Mouse (Mus musculus) urinary bladder, postnatal 4 days (tissue): ENCODE measurements around the gene Atp8a2.
"Not testable (repeated sequence)": the region's sequence is repeated elsewhere in the genome, so short reads cannot be mapped to it uniquely, and the experiment has no call there.

Experiments used
- DNase-seq, 2 experiments: peaks; one replicate each; pipeline ENCODE4 v3.0.0; 2021 to 2022; ENCODE audit warnings: low spot score in 2 of 2

Gene Atp8a2

DNA sequence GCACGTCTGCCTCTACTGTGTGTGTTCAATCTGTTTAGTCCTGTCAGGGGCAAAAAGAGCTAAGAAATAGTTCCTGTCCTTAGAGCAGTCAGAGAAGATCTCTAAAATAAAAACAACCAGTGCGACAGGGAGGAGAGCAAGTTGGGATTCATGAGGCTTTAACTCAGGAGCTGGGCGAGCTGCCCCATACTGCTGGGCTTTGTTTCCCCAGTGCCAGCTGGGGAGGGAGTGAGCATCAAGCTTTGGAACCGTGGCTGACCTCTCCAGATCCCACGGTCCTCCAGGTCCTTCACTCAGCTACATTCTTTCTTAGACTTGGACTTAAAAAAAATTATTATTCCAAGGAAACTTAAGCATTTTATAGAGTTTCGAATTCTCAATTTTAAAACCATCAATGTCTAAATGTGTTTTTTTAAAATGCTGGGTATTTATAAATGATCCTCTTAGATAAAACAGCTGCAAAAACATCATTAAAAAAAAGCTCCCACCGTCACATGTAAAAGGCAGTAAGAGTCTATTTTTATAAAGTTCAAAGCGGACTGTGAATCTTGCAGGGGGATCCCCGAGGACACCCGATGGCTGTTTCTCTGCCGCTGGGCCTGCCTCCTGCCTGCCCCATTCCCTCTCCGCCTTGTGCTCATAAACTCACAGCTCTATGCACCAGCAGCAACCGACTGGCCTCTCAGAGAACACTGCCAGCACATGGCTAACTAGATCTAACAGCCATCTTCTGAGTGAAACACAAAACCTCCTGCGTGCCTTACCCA is 350.2 kb downstream of the Atp8a2 start:
- DNase-seq: no peak

GRCm38 (mm10) chr14:59843264-59843942 is 353.6 kb downstream of the Atp8a2 start:
- DNase-seq: no peak

DNA sequence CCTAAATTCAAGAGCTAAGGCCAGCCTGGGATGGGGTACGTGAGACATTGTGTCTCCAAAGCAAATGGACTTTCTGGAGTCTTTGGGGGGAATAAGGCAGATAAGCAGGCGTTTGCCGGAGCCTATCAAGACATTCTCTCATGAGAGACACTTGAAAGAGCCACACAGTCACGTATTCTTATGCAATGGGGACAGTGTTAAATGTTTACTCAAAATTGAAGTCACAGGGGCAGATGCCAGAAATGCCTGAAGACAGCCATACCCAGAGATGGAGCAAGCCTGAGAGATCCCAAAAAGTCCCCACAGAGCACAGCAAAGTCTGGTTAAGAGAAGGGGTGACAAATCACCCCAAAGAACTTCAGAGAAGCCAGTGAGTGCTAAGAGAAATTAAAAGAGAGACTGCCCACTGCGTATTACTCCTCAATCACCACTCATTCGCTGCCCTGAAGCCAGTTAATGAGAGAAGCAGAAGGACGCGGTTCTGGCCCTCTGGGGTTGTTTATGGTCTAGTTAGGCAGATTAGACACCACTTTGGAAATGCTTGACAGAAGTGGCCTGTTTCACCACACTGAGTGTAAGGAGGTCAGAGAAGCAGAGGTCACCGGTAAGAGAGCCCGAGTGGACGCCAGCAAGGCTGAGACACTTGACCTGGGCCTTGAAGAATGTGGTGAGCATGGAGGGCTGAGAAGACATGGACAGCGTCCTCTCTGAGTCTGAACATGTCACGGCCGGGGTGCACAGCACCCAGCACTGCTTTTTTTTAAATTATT is 356.8 kb downstream of the Atp8a2 start:
- no peak for DNase-seq

DNA sequence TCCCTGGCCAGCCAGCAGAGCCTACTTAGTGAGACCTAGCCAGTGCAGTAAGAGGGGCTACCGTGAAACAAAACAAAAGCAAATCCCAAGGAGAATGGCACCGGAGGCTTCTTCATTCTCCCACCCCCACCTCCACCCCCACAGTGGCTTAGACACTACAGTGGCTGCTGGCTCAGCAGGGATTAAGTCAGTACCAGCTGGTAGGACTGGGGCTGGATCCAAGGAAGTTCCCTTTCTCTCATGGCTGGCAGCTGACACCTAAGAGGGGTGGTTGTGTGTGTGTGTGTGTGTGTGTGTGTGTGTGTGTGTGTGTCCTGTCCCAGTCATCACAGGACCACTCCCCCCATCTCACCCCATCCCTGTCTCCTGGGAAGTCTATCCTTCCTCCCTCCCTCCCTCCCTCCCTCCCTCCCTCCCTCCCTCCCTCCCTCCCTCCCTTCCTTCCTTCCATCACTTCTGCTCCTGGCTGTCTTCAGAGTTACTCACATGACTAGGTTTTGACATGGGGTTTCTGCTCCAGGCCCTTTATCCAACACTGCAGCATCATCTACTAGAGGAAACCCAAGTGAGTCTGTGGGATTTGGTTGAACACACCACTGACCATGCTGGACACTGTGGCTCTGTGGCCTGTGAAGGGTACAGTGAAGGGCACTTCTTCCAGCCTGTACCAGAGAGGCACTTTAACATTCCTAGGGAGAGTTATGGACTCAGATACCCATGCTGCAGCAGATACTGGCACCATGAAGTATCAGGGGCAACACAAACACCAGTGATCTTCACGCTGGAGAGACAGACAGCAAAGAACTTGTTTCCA is 358.3 kb downstream of the Atp8a2 start:
- not testable (repeated sequence) for DNase-seq

DNA sequence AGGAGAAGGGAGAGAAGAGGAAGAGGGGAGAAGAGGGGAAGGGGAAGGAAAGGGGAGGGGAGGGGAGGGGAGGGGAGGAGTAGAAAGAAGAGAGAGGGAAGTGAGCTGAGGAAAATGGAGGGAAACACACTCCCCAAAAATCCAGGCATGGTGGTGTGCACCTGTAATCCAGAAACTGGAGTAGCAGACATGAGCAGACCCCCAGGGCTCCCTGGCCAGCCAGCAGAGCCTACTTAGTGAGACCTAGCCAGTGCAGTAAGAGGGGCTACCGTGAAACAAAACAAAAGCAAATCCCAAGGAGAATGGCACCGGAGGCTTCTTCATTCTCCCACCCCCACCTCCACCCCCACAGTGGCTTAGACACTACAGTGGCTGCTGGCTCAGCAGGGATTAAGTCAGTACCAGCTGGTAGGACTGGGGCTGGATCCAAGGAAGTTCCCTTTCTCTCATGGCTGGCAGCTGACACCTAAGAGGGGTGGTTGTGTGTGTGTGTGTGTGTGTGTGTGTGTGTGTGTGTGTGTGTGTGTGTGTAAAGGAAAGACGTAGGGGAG is 359.2 kb downstream of the Atp8a2 start:
- not testable (repeated sequence) for DNase-seq

GRCm38 (mm10) chr14:59836876-59837543 is 360.0 kb downstream of the Atp8a2 start:
- no peak for DNase-seq

DNA sequence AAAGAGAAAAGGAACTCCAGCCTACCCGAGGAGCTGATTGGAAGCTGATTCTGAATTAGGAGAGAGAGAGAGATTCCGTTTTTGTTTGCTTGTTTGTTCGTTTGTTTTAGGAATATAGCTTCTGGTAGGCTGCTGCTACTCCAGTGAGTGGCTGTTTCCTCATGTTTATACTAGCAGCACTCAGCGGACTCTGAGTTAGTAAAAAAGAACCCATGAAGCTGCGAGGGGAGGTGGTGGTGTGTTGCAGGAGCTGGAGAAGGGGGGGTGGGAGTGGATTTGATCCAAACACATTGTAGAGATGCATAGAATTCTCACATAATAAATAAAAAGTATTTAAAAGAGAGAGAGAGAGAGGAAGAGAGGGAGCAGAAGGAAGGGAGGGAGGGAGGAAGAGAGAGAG is 367.4 kb downstream of the Atp8a2 start:
- no peak for DNase-seq

DNA sequence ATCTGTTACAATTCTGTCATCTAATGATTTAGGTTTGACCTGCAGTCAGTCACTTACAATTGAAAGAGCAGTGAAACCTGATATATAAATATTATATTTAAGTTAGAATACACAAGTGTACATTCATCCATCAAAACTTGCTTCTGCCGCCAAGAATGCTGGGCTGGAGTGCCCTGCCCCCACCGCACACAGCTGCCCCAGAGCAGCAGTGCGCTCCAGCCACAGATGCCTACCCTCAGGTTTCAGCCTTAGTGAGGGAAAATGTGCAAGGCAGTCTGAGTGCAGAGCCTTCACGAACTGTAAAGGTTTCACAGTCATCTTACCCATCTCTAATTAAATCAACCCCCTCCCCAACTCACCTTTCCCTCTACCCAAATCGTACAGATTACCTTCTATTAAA is 369.6 kb downstream of the Atp8a2 start:
- DNase-seq: no peak

DNA sequence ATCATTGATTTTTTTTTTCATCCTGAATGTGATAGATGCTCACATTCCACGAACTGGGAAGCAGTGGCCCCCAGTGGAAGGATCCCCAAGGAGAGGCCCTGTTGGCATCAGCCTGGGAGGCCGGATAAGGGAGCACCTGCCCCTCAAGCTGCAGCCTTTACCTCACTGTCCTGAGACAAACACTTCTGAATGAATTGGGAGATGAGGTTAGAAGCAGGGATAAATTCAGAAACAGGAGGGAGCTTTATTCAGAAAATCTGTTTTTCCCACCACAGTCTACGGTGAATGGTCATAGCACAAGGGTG is 376.9 kb downstream of the Atp8a2 start:
- no peak for DNase-seq

DNA sequence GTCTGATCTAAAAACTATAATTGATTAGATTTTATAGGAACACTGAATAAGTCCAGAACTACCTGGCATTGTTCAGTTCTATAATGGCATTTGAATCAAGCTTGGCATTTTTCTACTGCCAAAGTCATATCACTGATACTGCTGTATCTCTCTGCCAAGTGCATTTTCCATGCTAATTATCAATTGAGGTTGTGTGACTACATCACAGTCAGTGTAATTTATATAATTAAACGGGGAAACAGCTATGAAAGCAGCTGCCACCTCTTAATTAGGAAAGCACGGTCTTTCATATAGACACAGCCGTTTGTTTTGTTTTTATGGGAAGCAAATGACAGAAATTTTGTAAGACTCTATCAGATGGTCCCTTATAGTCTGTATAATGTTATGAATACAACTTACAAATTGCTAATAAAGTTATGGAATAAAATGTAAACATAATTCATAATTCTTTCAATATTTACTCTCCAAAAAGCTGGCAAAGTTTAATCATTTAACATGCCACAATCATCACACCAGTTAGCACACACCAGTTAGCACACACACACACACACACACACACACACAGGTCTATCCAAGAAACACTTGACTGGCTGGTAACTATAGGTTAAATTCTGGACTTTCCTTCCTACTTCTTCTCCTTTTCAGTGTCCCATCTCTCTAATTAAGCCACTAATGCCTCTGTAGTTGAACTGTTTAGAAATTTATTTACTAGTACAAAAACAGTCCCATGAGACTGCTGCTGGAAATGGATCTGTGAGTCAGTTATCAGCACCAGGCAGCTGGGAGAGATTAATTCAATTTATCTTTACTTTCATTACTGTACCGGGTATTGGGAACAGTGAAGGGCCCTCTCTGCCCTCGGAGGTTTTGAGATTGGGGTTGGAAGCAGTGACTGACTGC is 377.5 kb downstream of the Atp8a2 start:
- no peak for DNase-seq

DNA sequence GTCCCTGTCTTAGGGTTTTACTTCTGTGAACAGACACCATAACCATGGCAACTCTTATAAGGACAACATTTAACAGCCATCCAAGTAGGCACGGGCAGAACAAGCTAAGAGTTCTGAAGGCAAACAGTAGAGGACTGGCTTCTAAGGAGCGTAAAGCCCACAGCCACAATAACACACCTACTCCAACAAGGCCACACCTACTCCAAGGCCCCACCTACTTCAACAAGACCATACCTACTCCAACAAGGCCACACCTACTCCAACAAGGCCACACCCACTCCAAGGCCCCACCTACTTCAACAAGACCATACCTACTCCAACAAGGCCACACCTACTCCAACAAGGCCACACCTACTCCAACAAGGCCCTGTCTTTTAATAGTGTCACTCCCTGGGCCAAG is 386.7 kb downstream of the Atp8a2 start:
- DNase-seq: not testable (repeated sequence)

DNA sequence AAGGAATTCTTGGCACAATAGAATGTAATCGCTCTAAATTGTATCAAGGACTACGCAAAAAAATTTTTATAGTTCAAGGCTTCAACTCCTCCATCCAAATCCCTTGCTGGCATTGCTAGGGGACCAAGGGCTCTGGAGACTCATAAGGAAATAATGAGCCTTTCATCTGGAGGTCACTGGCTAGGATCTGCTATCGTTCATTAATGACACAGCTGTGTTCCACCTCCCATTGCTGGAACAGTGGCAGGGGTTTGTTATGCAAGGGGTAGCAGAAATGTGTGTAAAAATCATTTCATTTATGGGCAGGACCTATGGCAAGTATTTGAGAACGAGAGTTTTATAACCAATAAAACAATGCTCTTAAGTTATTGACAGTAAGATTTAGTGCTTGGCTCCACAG is 387.2 kb downstream of the Atp8a2 start:
- DNase-seq: no peak

DNA sequence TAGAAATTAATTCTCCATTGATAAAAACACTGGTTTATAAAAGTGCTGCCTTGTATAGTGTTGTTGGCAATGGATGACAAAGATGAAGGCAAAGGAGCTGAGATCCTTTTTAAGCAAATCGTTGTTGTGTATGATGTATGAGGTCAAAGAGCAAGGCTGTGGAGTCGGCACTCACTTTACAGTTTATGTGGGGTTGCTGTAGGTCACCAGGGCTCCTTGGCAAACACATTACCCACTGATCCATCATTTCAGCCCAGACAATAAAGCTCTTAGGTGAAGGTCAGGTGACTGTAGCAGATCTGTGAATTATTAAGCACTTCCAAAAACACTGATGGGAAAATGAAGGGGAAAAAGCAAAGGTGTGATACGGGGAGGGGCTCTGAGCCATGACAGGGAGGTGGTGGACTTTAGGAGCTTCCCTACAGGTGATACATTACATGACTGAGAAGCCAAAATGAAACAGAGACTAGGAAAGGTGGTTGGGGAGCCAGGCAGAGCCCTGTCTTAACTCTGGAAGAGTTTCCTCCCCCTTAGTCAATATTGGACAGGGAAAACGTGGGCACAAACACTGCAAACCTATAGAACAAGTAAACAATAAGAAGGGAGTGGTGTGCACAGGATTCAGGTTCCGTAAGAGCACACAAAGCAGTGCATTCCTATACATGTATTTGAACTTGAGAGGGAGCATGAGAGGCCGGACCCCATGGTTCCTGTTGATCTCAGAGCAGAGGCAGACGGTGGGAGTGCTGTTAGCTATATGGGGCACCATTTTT is 389.3 kb downstream of the Atp8a2 start:
- no peak for DNase-seq

- DNase-seq: no peak
These were observed 390.1 kb downstream of the Atp8a2 start for GRCm38 (mm10) chr14:59806910-59807309.

DNA sequence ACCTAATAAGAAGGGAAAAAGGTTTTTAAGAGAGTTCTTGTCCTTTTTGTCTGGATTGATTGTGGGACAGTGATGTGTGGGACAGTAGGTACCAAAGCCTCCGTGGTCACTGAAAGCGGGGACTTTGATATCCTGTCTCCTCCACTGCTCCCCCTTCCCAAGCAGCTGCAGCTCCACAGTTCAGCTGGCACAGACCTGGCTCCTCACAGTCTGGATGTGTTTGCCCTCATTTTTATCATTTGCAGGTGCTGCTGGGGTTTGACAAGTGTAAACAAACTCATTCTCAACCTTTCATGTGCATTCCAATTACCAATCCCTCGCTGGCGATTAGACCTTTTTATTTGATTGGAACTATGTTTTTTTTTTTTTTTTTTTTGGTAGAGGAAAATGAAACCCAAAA is 390.8 kb downstream of the Atp8a2 start:
- DNase-seq: no peak

- DNase-seq: no peak
These were observed 391.3 kb downstream of the Atp8a2 start for GRCm38 (mm10) chr14:59805683-59806082.

GRCm38 (mm10) chr14:59801961-59802599 is 394.9 kb downstream of the Atp8a2 start:
- DNase-seq: no peak

DNA sequence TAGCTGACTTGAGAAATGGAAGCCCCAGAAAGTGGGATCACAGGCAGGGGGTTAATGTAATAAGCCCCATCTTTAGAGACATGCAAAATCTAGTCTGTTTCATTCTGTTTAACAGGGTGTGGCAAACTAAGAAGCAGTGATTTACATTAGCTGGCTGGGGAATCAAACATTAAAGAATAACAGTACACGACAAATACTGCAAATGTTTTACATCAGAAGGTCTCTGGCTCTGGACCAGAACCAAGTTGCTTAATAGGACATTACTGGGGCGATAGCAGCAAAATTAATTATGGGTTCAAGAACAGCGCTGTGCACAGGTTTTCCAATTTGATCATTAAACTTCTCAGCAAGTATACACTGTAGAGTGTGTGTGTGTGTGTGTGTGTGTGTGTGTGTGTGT is 397.5 kb downstream of the Atp8a2 start:
- DNase-seq: no peak

DNA sequence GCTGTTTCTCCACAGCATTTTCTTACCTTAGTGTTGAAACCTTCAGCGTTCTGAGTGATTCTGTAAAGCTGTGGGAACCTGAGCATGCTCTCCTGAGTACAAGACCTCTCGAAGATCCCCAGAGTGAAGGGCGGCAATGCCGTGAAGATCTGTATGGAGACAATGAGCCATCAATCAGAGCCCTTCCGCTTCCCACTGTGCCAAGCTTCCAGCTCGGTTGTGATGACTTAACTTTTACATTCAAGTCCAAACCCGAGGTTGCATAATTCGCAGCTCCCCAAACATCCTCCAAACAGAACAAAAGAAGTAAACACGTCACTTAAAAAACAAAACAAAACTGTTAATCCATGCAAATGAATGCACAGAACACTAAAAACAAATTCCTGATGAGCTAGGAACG is 403.1 kb downstream of the Atp8a2 start:
- DNase-seq: no peak
